Mouse (Mus musculus): Measurements from ENCODE around the gene Scn5a.

DNA sequence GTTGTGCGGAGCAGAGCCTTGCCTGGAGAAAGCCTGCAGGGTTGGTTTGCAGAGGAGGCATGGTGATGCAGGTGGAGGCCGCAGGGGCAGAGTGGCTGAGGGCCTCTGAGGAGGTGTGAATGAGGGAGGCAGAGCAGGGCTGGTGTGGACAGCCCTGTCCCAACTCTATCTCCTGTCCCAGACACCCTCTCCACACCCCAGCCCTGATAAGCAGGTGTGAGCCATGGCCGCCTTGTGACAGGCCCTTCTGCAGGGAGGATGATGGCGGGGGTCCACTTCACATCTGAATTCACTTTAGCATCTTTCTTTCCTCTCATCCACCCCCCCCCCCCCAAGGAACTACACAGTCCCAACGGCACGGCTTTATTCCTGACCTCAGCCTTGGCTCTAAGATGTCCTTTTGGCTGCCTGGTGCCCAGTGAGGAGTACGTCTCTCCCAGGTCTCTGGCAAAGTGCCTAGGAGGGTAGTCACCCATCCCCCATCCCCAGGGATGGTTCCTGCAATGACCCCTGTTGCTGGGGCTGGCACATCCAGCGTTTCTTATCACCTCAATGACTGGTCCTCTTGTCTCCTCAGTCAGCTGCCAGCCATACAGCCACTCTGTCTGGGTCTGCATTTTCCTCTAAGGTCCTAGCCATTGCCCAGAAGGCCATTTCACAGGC is 109.0 kb downstream of the Scn5a start:
- TF ChIP-seq CTCF (IDR thresholded peaks at IDR 0.05; ENCODE audit: extremely low read depth, insufficient read length, insufficient replicate concordance, low read depth, low read length) (no peak), POLR2A (IDR thresholded peaks at IDR 0.05; ENCODE audit: low read depth, low read length) (no peak)
